In the genomic region with DNA sequence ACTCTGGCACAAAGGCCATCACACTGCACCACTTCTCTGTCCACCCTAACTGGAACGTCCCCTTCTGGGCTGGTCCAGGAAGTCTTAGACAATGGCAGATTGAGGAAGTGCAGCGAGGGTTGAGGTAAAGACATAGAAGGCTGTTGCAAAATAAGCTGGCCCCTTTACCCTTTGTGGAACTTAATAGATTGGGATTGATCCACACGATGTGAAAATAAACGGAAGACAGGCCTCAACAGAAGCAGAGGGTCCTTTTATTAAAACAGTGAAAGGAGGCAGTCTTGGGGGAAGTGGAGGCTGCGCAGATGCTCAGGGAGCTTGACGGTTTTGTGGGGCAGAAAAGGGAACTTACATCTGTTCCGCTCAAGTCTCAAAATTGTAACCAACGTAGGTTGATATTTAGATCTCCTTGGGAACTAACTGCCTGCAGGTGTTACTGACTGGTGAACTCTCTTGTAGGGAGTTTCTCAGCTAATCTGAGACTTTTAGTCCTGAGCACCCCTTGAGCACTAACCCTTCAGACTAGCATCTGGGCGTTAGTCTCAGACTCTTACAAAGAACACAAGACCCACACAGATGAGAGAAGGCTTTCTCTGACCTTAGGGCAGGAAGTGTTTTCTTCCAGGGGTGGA, we compare ENCODE assay signal across 8 mouse cellular contexts. TPM values are rescaled to one million over a fixed set of nuclear protein-coding genes. Genes with fewer than 3 reads are reported as not detected.
A peak's percentile ranks its signal among the peaks of the same experiment; 100 is the strongest.
DNase-seq lines count a peak whose midpoint lies in the region; ATAC-seq and TF ChIP-seq lines count a peak whose summit lies in the region.

Gene Apbb1ip (plus strand): TSS at position 546 of the 632 bp plus-strand sequence.

- peak within 1 kb of the TSS; percentile 88 for H3K4me2 ChIP-seq in kidney, embryonic 15.5 days
- H3K4me2 ChIP-seq in embryonic facial prominence, embryonic 11.5 days (ENCODE audit: low read depth, low read length): peak within 1 kb of the TSS; percentile 86
- H3K4me2 ChIP-seq in lung, embryonic 14.5 days: peak within 1 kb of the TSS; percentile 75

- no peak for DNase-seq in kidney, postnatal 4 days
- DNase-seq in embryonic facial prominence, embryonic 11.5 days (ENCODE audit: low spot score): peak; percentile 39
- peak; percentile 4 for DNase-seq in lung, embryonic 14.5 days
- no peak for DNase-seq in gastrocnemius, postnatal 4 days (ENCODE audit: low spot score in 2 of 2)
- no peak for DNase-seq in frontal cortex, postnatal 25 days (ENCODE audit: low spot score in 2 of 2)

- TF ChIP-seq CTCF in lung, embryonic 14.5 days (IDR thresholded peaks at IDR 0.05; ENCODE audit: low read depth): no peak

- H3K9ac ChIP-seq in kidney, embryonic 15.5 days: 0 out of 2 replicates have a peak within 1 kb of the TSS, but pooled peaks have one; percentile 7
- H3K9ac ChIP-seq in embryonic facial prominence, embryonic 11.5 days (replicated peaks; ENCODE audit: low read length): peak within 1 kb of the TSS; percentile 46
- peak within 1 kb of the TSS; percentile 34 for H3K9ac ChIP-seq in lung, embryonic 14.5 days

- H3K9me3 ChIP-seq in kidney, embryonic 15.5 days (replicated peaks): no peaks in the 10 kb centered on the region
- H3K9me3 ChIP-seq in embryonic facial prominence, embryonic 11.5 days (replicated peaks; ENCODE audit: control insufficient read depth, low read length): no peaks in the 10 kb centered on the region
- H3K9me3 ChIP-seq in lung, embryonic 14.5 days (ENCODE audit: low read depth, low read length): no peaks in the 10 kb centered on the region

- no peaks in the 10 kb centered on the region for H3K36me3 ChIP-seq in kidney, embryonic 15.5 days
- no peaks in the 10 kb centered on the region for H3K36me3 ChIP-seq in embryonic facial prominence, embryonic 11.5 days (replicated peaks; ENCODE audit: control insufficient read depth, insufficient read depth, low read depth, low read length)
- no peaks in the 10 kb centered on the region for H3K36me3 ChIP-seq in lung, embryonic 14.5 days (ENCODE audit: insufficient read depth)

- no peak within 1 kb of the TSS for H3K27ac ChIP-seq in kidney, embryonic 15.5 days
- no peak within 1 kb of the TSS for H3K27ac ChIP-seq in embryonic facial prominence, embryonic 11.5 days (replicated peaks; ENCODE audit: low read depth, low read length)
- no peak within 1 kb of the TSS for H3K27ac ChIP-seq in lung, embryonic 14.5 days (ENCODE audit: low read depth)

- WGBS in kidney, embryonic 15.5 days: 26% methylated on average over 9 of the region's 9 CpGs
- 13% methylated on average over 9 of the region's 9 CpGs for WGBS in embryonic facial prominence, embryonic 11.5 days
- WGBS in lung, embryonic 14.5 days: 26% methylated on average over 9 of the region's 9 CpGs

- peaks cover 11% of the 10 kb centered on the region for H3K4me1 ChIP-seq in kidney, embryonic 15.5 days
- peaks cover 3% of the 10 kb centered on the region; the same call in 1 of the 2 replicates for H3K4me1 ChIP-seq in embryonic facial prominence, embryonic 11.5 days (ENCODE audit: control insufficient read depth, insufficient read depth, low read length)
- H3K4me1 ChIP-seq in lung, embryonic 14.5 days (ENCODE audit: insufficient read depth): no peaks in the 10 kb centered on the region

- H3K4me3 ChIP-seq in kidney, embryonic 15.5 days (replicated peaks): peak within 1 kb of the TSS; percentile 45
- H3K4me3 ChIP-seq in embryonic facial prominence, embryonic 11.5 days (ENCODE audit: low read depth, low read length): peak within 1 kb of the TSS; percentile 33
- peak within 1 kb of the TSS; percentile 34 for H3K4me3 ChIP-seq in lung, embryonic 14.5 days (ENCODE audit: low read depth, low read length)

- peak; percentile 67 for ATAC-seq in kidney, embryonic 15.5 days (replicated peaks; ENCODE audit: low FRiP score)
- peak; percentile 56; the same call in 1 of the 2 replicates for ATAC-seq in embryonic facial prominence, embryonic 11.5 days (replicated peaks; ENCODE audit: insufficient number of reproducible peaks, low FRiP score, low TSS enrichment, low read depth)
- peak; percentile 77 to 79 for ATAC-seq in hematopoietic stem cell, adult 5-6 weeks (replicated peaks in 1 of 2; ENCODE audit: insufficient read depth in 1 of 2, low FRiP score in 2 of 2, low TSS enrichment in 1 of 2, low read depth in 1 of 2, poor library complexity in 2 of 2, severe bottlenecking in 2 of 2)
- ATAC-seq in lung, embryonic 14.5 days (ENCODE audit: insufficient read depth): peak; percentile 51
- ATAC-seq in neutrophil, adult 5-6 weeks (ENCODE audit: extremely low read depth, insufficient number of reproducible peaks, low FRiP score, poor library complexity, severe bottlenecking): peak; percentile 72

- peaks cover 13% of the 10 kb centered on the region for H3K27me3 ChIP-seq in kidney, embryonic 15.5 days
- no peaks in the 10 kb centered on the region; the same call in 1 of the 2 replicates for H3K27me3 ChIP-seq in embryonic facial prominence, embryonic 11.5 days (ENCODE audit: control insufficient read depth, insufficient read depth, low read length)
- no peaks in the 10 kb centered on the region; the same call in 1 of the 2 replicates for H3K27me3 ChIP-seq in lung, embryonic 14.5 days (ENCODE audit: insufficient read depth, low read length)

RNA-seq across cellular contexts. Expression of gene Apbb1ip, which starts in this region (rescaled TPM):
- 2.4 and 2.5 TPM in 2 replicates for polyA plus RNA-seq in kidney, embryonic 15.5 days (2015; fragmentation: Nextera tagmentation; extraction: Ambion mirVana)
- polyA plus RNA-seq in embryonic facial prominence, embryonic 11.5 days (2014; fragmentation: Nextera tagmentation; extraction: Ambion mirVana): 1.5 and 1.6 TPM in 2 replicates
- 22.7 and 28.1 TPM in 2 replicates for total RNA-seq in hematopoietic stem cell, adult 5-6 weeks (2017)
- polyA plus RNA-seq in lung, embryonic 14.5 days (2014; fragmentation: Nextera tagmentation; extraction: Ambion mirVana): 1.0 and 1.3 TPM in 2 replicates
- total RNA-seq in neutrophil, adult 5-6 weeks (2017): 120 and 123 TPM in 2 replicates
- total RNA-seq in gastrocnemius, postnatal 4 days (2021): 1 to 10 TPM; 6.7 to 7.3 TPM

Comparison
In these comparisons a context has a peak if more than half of its experiments do, and no peak if none do; other contexts are left out.
1. DNase-seq: peak in embryonic facial prominence, embryonic 11.5 days (single experiment) and lung, embryonic 14.5 days (single experiment); none in kidney, postnatal 4 days (0 of 2), gastrocnemius, postnatal 4 days (0 of 2) and frontal cortex, postnatal 25 days (0 of 2).
2. Peak in every context shown above with its lines, with median percentiles within 50 percentile points of each other: ATAC-seq, H3K4me2 ChIP-seq, H3K4me3 ChIP-seq and H3K9ac ChIP-seq.